Mouse (Mus musculus) liver, embryonic 14 days (tissue): ENCODE results near the gene Adgrf2. TPM values are rescaled to one million over a fixed set of nuclear protein-coding genes. Genes with fewer than 3 reads are reported as not detected.

Experiments used
- polyA plus RNA-seq: library from polyadenylated mRNA; depleted of rRNA; stranded (reverse); fragments of >200 nt; gene quantifications from 2 replicates; pipeline ENCODE4 v1.2.3, GENCODE M21; 2012; rRNA removed

The Adgrf2 gene
- polyA plus RNA-seq, result 0.02 TPM in 1 of 2 replicates, not detected in the other

DNA sequence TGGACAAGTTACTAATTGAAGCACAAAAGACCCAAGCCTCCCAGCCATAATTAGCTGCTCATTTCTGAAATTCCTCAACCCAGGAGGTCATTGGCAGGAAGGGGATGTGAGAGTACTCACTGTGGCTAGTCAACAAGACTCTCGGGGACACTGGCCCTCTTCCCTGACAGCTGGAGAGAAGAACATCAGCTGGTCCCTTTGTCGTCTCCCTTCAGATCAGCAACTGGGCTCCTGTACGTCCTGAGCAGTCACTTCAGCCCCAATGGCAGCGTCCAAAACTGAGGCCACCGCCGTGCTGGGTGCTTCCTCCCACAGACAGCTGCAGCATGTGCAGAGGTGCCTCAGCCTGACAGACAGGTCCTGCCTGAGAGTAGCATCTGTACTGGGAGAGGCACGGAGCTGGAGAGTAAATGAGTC, at the start of gene Adgrf2:
Gene Adgrf2 (minus strand): TSS at position 379 of the 417 bp plus-strand sequence.

GRCm38 (mm10) chr17:42692136-42692535, 49.8 kb downstream of the Adgrf2 start, which contains the start of gene Adgrf4:
Gene Adgrf4, minus strand, starts transcription at chr17:42692284.

Other genes starting within 250 kb of the Adgrf2 start
- not detected in 2 replicates for gene Opn5, start 130.8 kb downstream of the Adgrf2 start, polyA plus RNA-seq
- 0.06 TPM in 1 of 2 replicates, not detected in the other for gene Adgrf4, start 49.9 kb downstream of the Adgrf2 start, polyA plus RNA-seq
- gene Cd2ap, start 134.5 kb upstream of the Adgrf2 start, polyA plus RNA-seq, result 9.5 and 10.2 TPM in 2 replicates